Mouse (Mus musculus) kidney, embryonic 14.5 days (tissue): ENCODE measurements at regions not wholly inside any gene's neighbourhood (a gene's known extent, or its start where the extent isn't known, plus 50 kb on each side); places are given as distances from the start of the nearest gene placed in this dataset.

Source experiments
- ATAC-seq: fragments of 200-750 bp; cut with Nextera tagmentation; 2 replicates; pipeline ENCODE4 v1.8.0; 2017; ENCODE audit warnings: moderate number of reproducible peaks, mild to moderate bottlenecking, moderate TSS enrichment, moderate library complexity; ENCODE audit not compliant: low FRiP score, low TSS enrichment
- H3K27ac ChIP-seq: fragments of 300-500 bp; sonication (generic); 2 replicates; pipeline ENCODE4 v1.5.1; 2014; ENCODE audit warnings: low read depth, mild to moderate bottlenecking, low read length, moderate library complexity, mixed read lengths
- H3K27me3 ChIP-seq: fragments of 300-500 bp; sonication (generic); 2 replicates; pipeline ENCODE4 v1.6.1; 2014; ENCODE audit warnings: mild to moderate bottlenecking, low read length; ENCODE audit not compliant: control insufficient read depth, insufficient read depth
- H3K36me3 ChIP-seq: fragments of 300-500 bp; sonication (generic); 2 replicates; pipeline ENCODE4 v1.6.1; 2014; ENCODE audit warnings: low read length, mixed read lengths; ENCODE audit not compliant: control insufficient read depth, insufficient read depth
- H3K4me1 ChIP-seq: fragments of 300-500 bp; sonication (generic); 2 replicates; pipeline ENCODE4 v1.6.1; 2014; ENCODE audit warnings: low read length, mixed read lengths; ENCODE audit not compliant: control insufficient read depth, insufficient read depth
- H3K4me2 ChIP-seq: fragments of 300-500 bp; sonication (generic); replicated peaks from 2 replicates; pipeline ENCODE4 v1.6.1; 2014; ENCODE audit warnings: low read depth, mild to moderate bottlenecking, low read length
- H3K4me3 ChIP-seq: fragments of 300-500 bp; sonication (generic); 2 replicates; pipeline ENCODE4 v1.5.1; 2014; ENCODE audit warnings: mild to moderate bottlenecking, low read length
- H3K9ac ChIP-seq: fragments of 300-500 bp; sonication (generic); 2 replicates; pipeline ENCODE4 v1.6.1; 2014; ENCODE audit warnings: low read depth, mild to moderate bottlenecking, low read length, moderate library complexity
- H3K9me3 ChIP-seq: fragments of 300-500 bp; sonication (generic); 2 replicates; pipeline ENCODE4 v1.6.1; 2016; ENCODE audit warnings: low read length; ENCODE audit not compliant: control insufficient read depth
- WGBS: fragments of 180-500 bp; shearing (Covaris S2); extraction: QIAGEN DNeasy Blood & Tissue Kit; methylation state at CpG from one replicate; pipeline ENCODE4 v1.1.7; 2014; 5-methylcytosine and 5-hydroxymethylcytosine counted together

DNA sequence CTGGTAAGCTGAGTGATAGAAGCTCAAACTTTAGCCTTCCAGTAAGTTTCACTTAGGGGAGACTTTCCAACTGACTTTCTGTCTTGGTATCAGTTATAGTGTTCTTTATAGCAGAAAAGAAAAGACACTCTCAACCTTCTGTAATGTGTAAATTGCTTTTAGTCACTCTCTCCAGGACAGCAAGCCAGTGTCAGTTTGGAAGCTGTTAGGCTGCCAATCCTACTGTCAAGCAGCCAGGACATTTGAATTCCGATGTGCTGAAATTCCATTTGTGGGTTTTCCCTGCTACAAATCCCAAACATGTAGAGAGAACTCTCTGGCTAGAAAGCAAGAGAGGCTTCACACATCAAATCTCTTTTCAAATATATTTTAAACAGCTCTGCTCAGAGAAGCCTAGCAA, 390.4 kb downstream of the Olfm4 start:
- Histone ChIP-seq H3K27ac (no peak overlapping the region), H3K9me3 (no peaks in the 10 kb centered on the region), H3K4me3 (no peak overlapping the region), H3K36me3 (no peaks in the 10 kb centered on the region), H3K9ac (no peak overlapping the region), H3K4me1 (no peaks in the 10 kb centered on the region), H3K27me3 (no peaks in the 10 kb centered on the region), H3K4me2 (no peak overlapping the region)
- ATAC-seq, result no peak
- 83% methylated on average over 1 of the region's 1 CpGs for WGBS

DNA sequence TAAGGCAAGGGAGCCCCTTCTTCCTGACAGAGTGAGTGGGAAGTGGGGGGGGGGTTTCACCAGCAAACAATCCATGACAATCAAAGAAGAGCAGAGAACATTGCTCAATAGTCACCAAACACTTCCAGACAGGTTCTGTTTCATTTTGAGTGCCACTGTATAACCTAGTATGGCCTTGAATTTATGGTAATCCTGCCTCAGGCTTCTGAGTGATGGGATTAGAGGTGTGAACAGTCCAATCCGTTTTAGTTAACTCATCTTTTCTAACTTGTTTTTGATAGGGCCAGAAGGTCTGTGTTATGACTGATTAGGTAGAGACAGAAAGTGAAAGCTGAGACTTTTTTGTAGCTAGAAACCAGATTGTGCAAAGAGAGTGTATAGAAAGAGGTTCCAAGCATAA, 393.2 kb downstream of the Olfm4 start:
- no peak overlapping the region for H3K4me2 ChIP-seq
- 52% methylated on average over 1 of the region's 1 CpGs for WGBS
- no peak overlapping the region for H3K4me3 ChIP-seq

DNA sequence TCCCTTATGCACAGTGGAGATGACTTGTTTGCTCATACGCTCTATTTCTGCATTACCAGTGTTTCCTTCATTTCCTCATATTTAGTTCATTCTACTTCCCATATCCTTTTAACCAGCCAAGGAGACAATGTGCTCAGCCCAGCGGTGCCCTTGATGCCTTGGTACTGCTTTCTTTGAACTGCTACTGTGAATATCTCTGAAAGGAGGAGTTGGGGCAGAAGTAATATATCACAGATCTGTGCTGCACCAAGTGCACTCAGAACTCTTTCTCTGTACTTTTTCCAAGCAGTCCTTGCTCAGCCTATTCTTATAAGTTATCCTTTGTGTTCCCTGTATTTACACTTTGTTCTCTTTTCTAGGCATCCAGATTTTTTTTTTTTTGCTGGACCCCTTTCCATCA, 407.5 kb downstream of the Olfm4 start:
- ATAC-seq, result no peak
- H3K27ac ChIP-seq, result no peak overlapping the region
- H3K36me3 ChIP-seq, result no peaks in the 10 kb centered on the region
- H3K9ac ChIP-seq, result no peak overlapping the region
- no peak overlapping the region for H3K4me2 ChIP-seq
- WGBS, result 88% methylated on average over 2 of the region's 2 CpGs
- H3K4me3 ChIP-seq, result no peak overlapping the region
- no peaks in the 10 kb centered on the region for H3K9me3 ChIP-seq
- no peaks in the 10 kb centered on the region for H3K27me3 ChIP-seq
- H3K4me1 ChIP-seq, result no peaks in the 10 kb centered on the region

More for the DNA sequence above, 393.2 kb downstream of the Olfm4 start:
- Histone ChIP-seq H3K9me3 (no peaks in the 10 kb centered on the region), H3K4me1 (no peaks in the 10 kb centered on the region), H3K27me3 (no peaks in the 10 kb centered on the region), H3K36me3 (no peaks in the 10 kb centered on the region), H3K27ac (no peak overlapping the region), H3K9ac (no peak overlapping the region)
- ATAC-seq, result no peak

- Histone ChIP-seq H3K4me2 (no peak overlapping the region), H3K36me3 (no peaks in the 10 kb centered on the region)
- WGBS, result 93% methylated on average over 2 of the region's 2 CpGs
Measured at GRCm38 (mm10) chr14:80408317-80408716, 424.4 kb downstream of the Olfm4 start.

GRCm38 (mm10) chr14:80418810-80419325, 435.0 kb downstream of the Olfm4 start:
- no peaks in the 10 kb centered on the region for H3K27me3 ChIP-seq
- H3K4me1 ChIP-seq, result no peaks in the 10 kb centered on the region
- H3K9ac ChIP-seq, result no peak overlapping the region
- WGBS, result 87% methylated on average over 3 of the region's 3 CpGs
- H3K36me3 ChIP-seq, result no peaks in the 10 kb centered on the region
- no peaks in the 10 kb centered on the region for H3K9me3 ChIP-seq
- no peak overlapping the region for H3K4me2 ChIP-seq
- no peak overlapping the region for H3K4me3 ChIP-seq
- no peak for ATAC-seq
- H3K27ac ChIP-seq, result no peak overlapping the region

More at GRCm38 (mm10) chr14:80408317-80408716, 424.4 kb downstream of the Olfm4 start:
- no peak overlapping the region for H3K27ac ChIP-seq
- H3K4me1 ChIP-seq, result no peaks in the 10 kb centered on the region
- H3K9me3 ChIP-seq, result no peaks in the 10 kb centered on the region
- H3K9ac ChIP-seq, result no peak overlapping the region
- ATAC-seq, result no peak
- H3K27me3 ChIP-seq, result no peaks in the 10 kb centered on the region
- no peak overlapping the region for H3K4me3 ChIP-seq

- Histone ChIP-seq H3K36me3 (no peaks in the 10 kb centered on the region), H3K4me1 (no peaks in the 10 kb centered on the region), H3K4me2 (no peak overlapping the region), H3K27ac (no peak overlapping the region), H3K27me3 (no peaks in the 10 kb centered on the region), H3K9me3 (no peaks in the 10 kb centered on the region), H3K9ac (no peak overlapping the region), H3K4me3 (no peak overlapping the region)
- ATAC-seq, result no peak
Measured at GRCm38 (mm10) chr14:80443820-80444219, 459.9 kb downstream of the Olfm4 start.

DNA sequence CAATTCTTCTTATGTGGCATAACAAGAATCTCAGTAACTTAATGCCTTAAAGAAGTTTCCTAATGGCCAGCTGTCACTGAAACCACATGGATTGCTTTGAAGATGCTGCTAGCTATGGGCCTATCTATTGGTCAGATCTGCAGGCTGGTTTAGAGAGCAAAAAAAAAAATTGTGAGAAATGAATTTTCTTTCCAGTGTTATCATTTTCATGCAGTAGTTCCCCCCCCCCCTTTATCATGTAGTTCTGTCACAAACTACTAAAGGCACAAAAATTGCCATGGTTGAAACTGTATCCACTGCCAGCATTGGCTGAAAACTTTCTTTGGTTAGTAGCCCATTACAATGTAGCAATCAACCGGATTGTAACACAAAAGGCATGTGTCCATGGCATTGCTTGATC, 487.6 kb downstream of the Olfm4 start:
- Histone ChIP-seq H3K4me1 (no peaks in the 10 kb centered on the region), H3K9ac (no peak overlapping the region), H3K27me3 (no peaks in the 10 kb centered on the region), H3K9me3 (no peaks in the 10 kb centered on the region), H3K4me3 (no peak overlapping the region), H3K27ac (no peak overlapping the region), H3K36me3 (no peaks in the 10 kb centered on the region), H3K4me2 (no peak overlapping the region)
- no peak for ATAC-seq
- 64% methylated on average over 1 of the region's 1 CpGs for WGBS

- ATAC-seq, result no peak
- Histone ChIP-seq H3K36me3 (no peaks in the 10 kb centered on the region), H3K27me3 (no peaks in the 10 kb centered on the region), H3K9ac (no peak overlapping the region), H3K4me1 (no peaks in the 10 kb centered on the region), H3K9me3 (no peaks in the 10 kb centered on the region), H3K27ac (no peak overlapping the region), H3K4me2 (no peak overlapping the region), H3K4me3 (no peak overlapping the region)
Measured at GRCm38 (mm10) chr14:80479918-80480317, 496.0 kb downstream of the Olfm4 start.

DNA sequence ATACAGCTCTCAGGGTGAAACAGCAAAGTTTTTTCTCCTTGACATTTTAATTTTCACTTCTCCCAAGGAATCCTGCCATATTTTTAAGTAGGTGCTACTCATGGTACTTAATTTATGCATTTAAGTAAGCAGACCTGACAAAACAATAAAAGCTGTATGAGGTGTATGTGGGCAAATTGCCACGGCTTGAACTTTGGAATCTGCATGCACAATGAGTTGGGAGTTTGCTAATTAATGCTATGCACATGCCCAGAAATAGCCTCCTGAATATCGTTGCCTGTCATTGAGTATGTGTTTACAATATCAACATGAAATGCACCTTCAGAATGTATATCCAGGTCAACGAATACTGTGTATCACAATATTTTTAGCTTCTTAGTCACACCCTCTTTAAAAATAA, 498.9 kb downstream of the Olfm4 start:
- Histone ChIP-seq H3K4me3 (no peak overlapping the region), H3K36me3 (no peaks in the 10 kb centered on the region), H3K9me3 (no peaks in the 10 kb centered on the region), H3K4me1 (no peaks in the 10 kb centered on the region), H3K27ac (no peak overlapping the region), H3K27me3 (no peaks in the 10 kb centered on the region), H3K4me2 (no peak overlapping the region), H3K9ac (no peak overlapping the region)
- ATAC-seq, result no peak
- WGBS, result 74% methylated on average over 3 of the region's 3 CpGs

DNA sequence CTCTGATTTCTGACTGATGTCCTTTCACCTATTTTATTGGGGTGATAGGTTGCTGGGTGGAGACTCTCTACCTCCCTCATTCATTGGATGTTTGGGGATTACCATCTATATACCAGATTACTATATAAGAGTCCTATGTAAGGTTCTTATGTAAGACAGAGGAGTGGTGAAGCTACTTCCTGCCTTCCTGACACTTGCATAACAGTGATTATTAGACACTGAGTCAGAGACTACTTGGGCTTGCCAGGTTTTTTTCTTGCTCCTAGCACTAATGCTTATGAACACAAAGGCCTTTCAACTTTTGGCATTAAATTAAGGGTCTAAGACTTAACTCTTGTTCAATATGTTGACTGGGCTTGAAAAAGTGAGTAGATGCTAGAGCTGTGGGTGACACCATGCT, 500.4 kb downstream of the Olfm4 start:
- Histone ChIP-seq H3K4me2 (no peak overlapping the region), H3K4me1 (no peaks in the 10 kb centered on the region), H3K27ac (no peak overlapping the region), H3K9ac (no peak overlapping the region), H3K27me3 (no peaks in the 10 kb centered on the region), H3K9me3 (no peaks in the 10 kb centered on the region), H3K36me3 (no peaks in the 10 kb centered on the region), H3K4me3 (no peak overlapping the region)
- no peak for ATAC-seq
